Mouse (Mus musculus) CH12.LX (cell line): ENCODE results near the gene Adcy7. TPM values are rescaled to one million over a fixed set of nuclear protein-coding genes. Genes with fewer than 3 reads are reported as not detected.
A peak's percentile ranks its signal among the peaks of the same experiment; 100 is the strongest.

Experiments used
- DNase-seq: peaks from one replicate; pipeline ENCODE4 v3.0.0-alpha.2; 2013; ENCODE audit errors: extremely low read depth
- H3K27ac ChIP-seq: 2 replicates; pipeline ENCODE4 v1.5.1; 2012; ENCODE audit warnings: low read depth, mild to moderate bottlenecking, control low read depth, moderate library complexity; ENCODE audit not compliant: insufficient read depth
- H3K27me3 ChIP-seq: replicated peaks from 2 replicates; pipeline ENCODE3; 2012; ENCODE audit warnings: inconsistent platforms
- H3K36me3 ChIP-seq, 2 experiments: replicated peaks in 1 of 2; 2 replicates each; pipeline versions ENCODE3 to v1.6.1; 2012; ENCODE audit warnings: inconsistent platforms in 1 of 2, low read length in 1 of 2, mild to moderate bottlenecking in 1 of 2, mixed read lengths in 1 of 2, moderate library complexity in 1 of 2; ENCODE audit not compliant: control insufficient read depth in 1 of 2, insufficient read depth in 1 of 2
- H3K4me1 ChIP-seq, 2 experiments: 2 replicates each; pipeline ENCODE4 v1.6.1; 2012; ENCODE audit warnings: inconsistent platforms in 1 of 2, moderate library complexity in 1 of 2; ENCODE audit not compliant: insufficient read depth in 2 of 2, control insufficient read depth in 1 of 2
- H3K4me2 ChIP-seq: 2 replicates; pipeline ENCODE4 v1.6.1; 2012; ENCODE audit warnings: low read depth, mild to moderate bottlenecking, control low read depth; ENCODE audit not compliant: poor library complexity, insufficient read depth, severe bottlenecking
- H3K4me3 ChIP-seq, 3 experiments: fragments of 150-350 bp in 1 of 3; sonication (generic) in 1 of 3; replicated peaks in 1 of 3; 2 replicates each; pipeline versions ENCODE3 to v1.5.1; 2011 to 2012; ENCODE audit warnings: low read depth in 2 of 3, low read length in 2 of 3, mild to moderate bottlenecking in 2 of 3, moderate library complexity in 2 of 3, control low read depth in 1 of 3, improper control_type of control experiment in 1 of 3, inconsistent platforms in 1 of 3, mixed read lengths in 1 of 3; ENCODE audit not compliant: poor library complexity in 1 of 3
- H3K79me2 ChIP-seq: replicated peaks from 2 replicates; pipeline ENCODE4 v1.6.1; 2012; ENCODE audit warnings: mild to moderate bottlenecking, moderate library complexity; ENCODE audit not compliant: control insufficient read depth, poor library complexity, insufficient read depth, severe bottlenecking; ENCODE audit errors: extremely low read depth
- H3K9ac ChIP-seq: 2 replicates; pipeline ENCODE4 v1.6.1; 2012; ENCODE audit warnings: low read depth, mild to moderate bottlenecking, control low read depth, moderate library complexity; ENCODE audit not compliant: insufficient read depth
- H3K9me3 ChIP-seq: replicated peaks from 2 replicates; pipeline ENCODE3; 2012; ENCODE audit warnings: low read length, inconsistent platforms, mixed read lengths
- BHLHE40 ChIP-seq: IDR thresholded peaks from 2 replicates; pipeline ENCODE4 v1.6.1; 2011; ENCODE audit warnings: mild to moderate bottlenecking, low read depth, low read length, improper control_type of control experiment
- CHD2 ChIP-seq: IDR thresholded peaks from 2 replicates; pipeline ENCODE4 v1.6.1; 2011; ENCODE audit warnings: low read length, improper control_type of control experiment
- ELF1 ChIP-seq: IDR thresholded peaks from 2 replicates; pipeline ENCODE4 v1.6.1; 2014; ENCODE audit warnings: low read depth, mild to moderate bottlenecking, inconsistent platforms, low read length, improper control_type of control experiment
- ETS1 ChIP-seq: conservative IDR thresholded peaks from 2 replicates; pipeline ENCODE4 v1.6.1; 2012; ENCODE audit warnings: low read depth, mild to moderate bottlenecking, inconsistent platforms, low read length, improper control_type of control experiment, moderate library complexity
- GABPA ChIP-seq: IDR thresholded peaks from 2 replicates; pipeline ENCODE4 v1.6.1; 2012; ENCODE audit warnings: low read depth, low read length, improper control_type of control experiment, inconsistent platforms; ENCODE audit not compliant: insufficient replicate concordance
- IRF4 ChIP-seq: IDR thresholded peaks from 2 replicates; pipeline ENCODE4 v1.6.1; 2014; ENCODE audit warnings: low read depth, mild to moderate bottlenecking, inconsistent platforms, low read length, improper control_type of control experiment
- JUN ChIP-seq: IDR thresholded peaks from 2 replicates; pipeline ENCODE4 v1.6.1; 2011; ENCODE audit warnings: low read depth, mild to moderate bottlenecking, low read length, improper control_type of control experiment, moderate library complexity; ENCODE audit not compliant: insufficient read depth
- MAFK ChIP-seq: IDR thresholded peaks from 2 replicates; pipeline ENCODE4 v1.6.1; 2011; ENCODE audit warnings: low read length, improper control_type of control experiment; ENCODE audit not compliant: insufficient replicate concordance
- MAZ ChIP-seq: IDR thresholded peaks from 2 replicates; pipeline ENCODE4 v1.6.1; 2012; ENCODE audit warnings: low read depth, mild to moderate bottlenecking, inconsistent platforms, low read length, improper control_type of control experiment, moderate library complexity
- MEF2A ChIP-seq: IDR thresholded peaks from 2 replicates; pipeline ENCODE4 v1.6.1; 2014; ENCODE audit warnings: low read depth, mild to moderate bottlenecking, inconsistent platforms, low read length, improper control_type of control experiment, borderline replicate concordance
- MXI1 ChIP-seq: IDR thresholded peaks from 2 replicates; pipeline ENCODE4 v1.6.1; 2011; ENCODE audit warnings: mild to moderate bottlenecking, low read depth, low read length, improper control_type of control experiment
- POLR2AphosphoS2 ChIP-seq: IDR thresholded peaks from 2 replicates; pipeline ENCODE4 v1.6.1; 2011; ENCODE audit warnings: low read depth, low read length, improper control_type of control experiment
- SMC3 ChIP-seq: IDR thresholded peaks from 2 replicates; pipeline ENCODE4 v1.6.1; 2011; ENCODE audit warnings: low read depth, low read length, improper control_type of control experiment
- TBP ChIP-seq: conservative IDR thresholded peaks from 2 replicates; pipeline ENCODE4 v1.6.1; 2011; ENCODE audit warnings: low read depth, low read length, improper control_type of control experiment
- TCF12 ChIP-seq: IDR thresholded peaks from 2 replicates; pipeline ENCODE4 v1.6.1; 2014; ENCODE audit warnings: low read depth, mild to moderate bottlenecking, inconsistent platforms, low read length, improper control_type of control experiment
- UBTF ChIP-seq: IDR thresholded peaks from 2 replicates; pipeline ENCODE4 v1.6.1; 2012; ENCODE audit warnings: low read depth, mild to moderate bottlenecking, inconsistent platforms, low read length, improper control_type of control experiment, moderate library complexity
- USF1 ChIP-seq: IDR thresholded peaks from 2 replicates; pipeline ENCODE4 v1.6.1; 2014; ENCODE audit warnings: low read depth, mild to moderate bottlenecking, inconsistent platforms, low read length, improper control_type of control experiment
- ZC3H11A ChIP-seq: IDR thresholded peaks from 2 replicates; pipeline ENCODE4 v1.6.1; 2012; ENCODE audit warnings: low read depth, mild to moderate bottlenecking, inconsistent platforms, low read length, improper control_type of control experiment
- dilution Hi-C: fragments of 300-500 bp; cut with MboI; formaldehyde crosslinking; loops from 2 replicates; pipeline ENCODE4 v1.14.3; 2020; ENCODE audit warnings: low sequenced_read_pairs; ENCODE audit not compliant: extremely low pct_unique_long_range_greater_than_20kb, extremely low pct_ligation_motif_present
- in situ Hi-C: fragments of 300-500 bp; cut with MboI; formaldehyde crosslinking; loops from 3 replicates; pipeline ENCODE4 v1.14.3; 2019; ENCODE audit warnings: low sequenced_read_pairs, low pct_ligation_motif_present, low pct_unique_long_range_greater_than_20kb, mixed read lengths
- polyA plus RNA-seq: library from polyadenylated mRNA; unstranded; fragments of >175 nt; gene quantifications from 2 replicates; pipeline ENCODE4 v1.2.1, GENCODE M21; 2012; ENCODE audit warnings: low read depth; ENCODE audit not compliant: insufficient read length
- total RNA-seq, 2 experiments: library from RNA; depleted of rRNA; stranded (reverse); fragments of 300-350 nt in 1 of 2; fragments of >200 nt in 1 of 2; gene quantifications; 2 replicates each; pipeline ENCODE4 v1.2.3; 2012 to 2014

Adcy7 gene
- total and polyA plus RNA-seq, 3 experiments, result 25.7 to 28.5 (median 27.0) TPM

DNA sequence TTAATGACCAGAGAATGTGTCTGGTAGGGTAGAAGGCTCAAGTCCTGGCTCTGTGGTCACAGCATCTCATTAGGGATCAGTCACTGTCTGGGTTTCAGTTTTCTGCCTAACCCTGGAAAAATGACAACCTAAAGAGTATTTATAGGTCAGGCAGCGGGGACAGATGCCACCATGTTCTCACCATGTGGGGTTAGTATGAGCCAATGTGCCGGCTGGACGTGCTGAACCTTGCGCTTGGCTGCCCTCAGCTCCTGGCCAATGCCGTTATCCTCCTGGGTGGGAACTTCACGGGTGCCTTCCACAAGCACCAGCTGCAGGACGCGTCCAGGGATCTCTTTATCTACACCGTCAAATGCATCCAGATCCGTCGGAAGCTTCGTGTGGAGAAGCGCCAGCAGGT is 38.1 kb downstream of the Adcy7 start:
- H3K27me3 ChIP-seq, result no peaks in the 10 kb centered on the region
- no peak for DNase-seq
- H3K27ac ChIP-seq, result peak overlapping the region; percentile 94
- H3K4me1 ChIP-seq, result peaks cover 27 to 49% of the 10 kb centered on the region in 2 experiments
- H3K4me3 ChIP-seq, result peak overlapping the region in 1 of 3 experiments; percentile 55
- TF ChIP-seq USF1 (no peak), IRF4 (no peak), CHD2 (no peak), MXI1 (no peak), ETS1 (no peak), GABPA (no peak), TCF12 (no peak), TBP (no peak), SMC3 (no peak), ZC3H11A (no peak), MAZ (no peak), ELF1 (no peak), JUN (no peak), POLR2AphosphoS2 (no peak), BHLHE40 (no peak)
- H3K9me3 ChIP-seq, result no peaks in the 10 kb centered on the region
- H3K79me2 ChIP-seq, result no peaks in the 10 kb centered on the region
- peaks cover 58 to 85% of the 10 kb centered on the region in 2 experiments for H3K36me3 ChIP-seq
- peak overlapping the region; percentile 81 for H3K4me2 ChIP-seq
- H3K9ac ChIP-seq, result no peak overlapping the region
- dilution Hi-C loops (no loop called here), in situ Hi-C loops (loop anchor here (5.0 kb wide), 2 partner anchors 38 to 42 kb away; partner anchors contain the start of gene Adcy7)

DNA sequence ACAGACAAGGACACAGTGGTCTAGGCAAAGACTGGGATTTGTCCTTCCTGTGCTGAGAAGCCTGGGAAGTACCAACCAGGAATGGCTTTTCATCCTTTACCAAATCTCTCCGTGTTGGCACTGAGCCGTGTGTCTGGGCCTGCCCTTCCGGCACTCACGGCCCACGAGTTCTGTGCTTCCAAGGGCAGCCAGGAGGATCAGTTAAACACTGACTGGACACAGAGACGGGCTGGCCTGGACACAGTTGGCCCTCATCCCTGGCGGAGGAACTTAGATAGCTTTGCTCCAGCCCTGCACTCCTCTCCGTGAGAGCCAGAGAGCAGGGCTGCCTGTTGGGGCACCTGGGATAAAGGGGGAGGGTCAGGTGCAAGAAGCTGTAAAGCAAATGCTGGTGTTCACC is 40.8 kb downstream of the Adcy7 start:
- Histone ChIP-seq H3K27ac (no peak overlapping the region), H3K9ac (no peak overlapping the region), H3K4me2 (no peak overlapping the region), H3K4me3 (no peak overlapping the region), H3K36me3 (peaks cover 68 to 93% of the 10 kb centered on the region in 2 experiments), H3K79me2 (no peaks in the 10 kb centered on the region), H3K9me3 (no peaks in the 10 kb centered on the region), H3K4me1 (peaks cover 27 to 34% of the 10 kb centered on the region in 2 experiments), H3K27me3 (no peaks in the 10 kb centered on the region)
- no peak for TF ChIP-seq MEF2A
- TF ChIP-seq ELF1, result no peak
- no peak for TF ChIP-seq JUN
- no peak for TF ChIP-seq MXI1
- no peak for TF ChIP-seq ZC3H11A
- TF ChIP-seq MAFK, result no peak
- TF ChIP-seq TCF12, result no peak
- no peak for TF ChIP-seq TBP
- no peak for TF ChIP-seq UBTF
- DNase-seq, result no peak
- dilution Hi-C loops (no loop called here), in situ Hi-C loops (loop anchor here (5.0 kb wide), 2 partner anchors 39 to 41 kb away; partner anchors contain the start of gene Adcy7)
